Mouse (Mus musculus) gastrocnemius, postnatal 14 days (tissue): ENCODE measurements around the gene Hoxb9. TPM values are rescaled to one million over a fixed set of nuclear protein-coding genes. Genes with fewer than 3 reads are reported as not detected.
A peak's percentile ranks its signal among the peaks of the same experiment; 100 is the strongest.

ENCODE experiments used
- DNase-seq: peaks from one replicate; pipeline ENCODE4 v3.0.0; 2021; ENCODE audit warnings: mixed read lengths
- intact Hi-C: fragments of 180-260 bp; cut with DNase I; formaldehyde crosslinking; loops from one replicate; pipeline ENCODE4 v1.15.1; 2025; ENCODE audit warnings: low total_unique reads
- total RNA-seq, 2 experiments: library from RNA; stranded (reverse); gene quantifications; 2 replicates each; pipeline ENCODE4 v1.2.3; 2021

Gene Hoxb9
- total RNA-seq, 2 experiments from 2014 or later, result 0.49 to 0.59 TPM

GRCm38 (mm10) chr11:96264390-96265020 is 6.8 kb upstream of the Hoxb9 start:
- no peak for DNase-seq
- intact Hi-C loops, result no loop called here

DNA sequence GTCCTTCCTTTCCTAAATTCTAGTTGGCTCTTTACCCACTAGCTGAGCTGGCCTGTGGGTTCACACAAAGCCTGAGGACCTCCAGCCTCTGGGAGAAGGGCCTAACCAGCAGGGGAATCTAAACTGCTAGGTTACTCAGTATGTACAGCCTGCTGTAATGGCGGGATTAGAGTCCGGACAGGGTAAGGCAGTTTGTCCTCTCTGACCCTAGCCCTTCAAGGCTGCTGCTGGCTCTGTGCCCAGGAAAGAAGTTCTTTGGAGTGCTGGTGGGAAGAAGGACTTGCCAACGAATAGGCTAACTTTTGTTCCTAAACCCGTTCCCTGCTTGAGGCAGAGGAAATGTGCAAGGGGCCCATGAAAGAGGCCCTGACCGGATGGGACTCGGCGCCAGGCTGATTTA is 5.3 kb upstream of the Hoxb9 start:
- intact Hi-C loops, result no loop called here
- DNase-seq, result no peak

- no peak for DNase-seq
- intact Hi-C loops, result no loop called here
These were observed 4.0 kb upstream of the Hoxb9 start for GRCm38 (mm10) chr11:96267021-96267920.

GRCm38 (mm10) chr11:96268031-96268745 is 3.1 kb upstream of the Hoxb9 start:
- no peak for DNase-seq
- intact Hi-C loops, result no loop called here

DNA sequence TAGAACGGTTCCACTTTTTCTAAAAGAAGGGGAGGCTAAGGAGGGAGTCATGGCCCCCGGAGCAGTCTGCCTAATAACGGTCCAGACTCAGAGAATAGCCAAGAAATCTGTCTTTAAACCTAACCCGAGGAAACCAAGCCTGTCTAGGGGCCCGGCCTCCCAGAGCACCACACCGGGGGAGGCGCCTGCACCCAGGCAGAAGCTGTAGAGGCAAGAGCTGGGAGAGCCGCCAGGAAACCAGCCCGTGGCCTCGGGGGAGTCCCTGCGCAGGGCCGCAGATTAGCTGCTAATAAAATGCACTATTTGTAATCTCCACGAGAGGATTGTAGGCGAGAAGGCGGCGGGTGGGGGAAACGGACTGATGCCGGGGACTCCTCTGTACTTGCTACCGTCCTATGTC is 1.4 kb upstream of the Hoxb9 start:
- intact Hi-C loops, result loop anchor here (10.0 kb wide), 1 partner anchor 285 kb away; no protein-coding TSS in a partner anchor
- DNase-seq, result no peak

DNA sequence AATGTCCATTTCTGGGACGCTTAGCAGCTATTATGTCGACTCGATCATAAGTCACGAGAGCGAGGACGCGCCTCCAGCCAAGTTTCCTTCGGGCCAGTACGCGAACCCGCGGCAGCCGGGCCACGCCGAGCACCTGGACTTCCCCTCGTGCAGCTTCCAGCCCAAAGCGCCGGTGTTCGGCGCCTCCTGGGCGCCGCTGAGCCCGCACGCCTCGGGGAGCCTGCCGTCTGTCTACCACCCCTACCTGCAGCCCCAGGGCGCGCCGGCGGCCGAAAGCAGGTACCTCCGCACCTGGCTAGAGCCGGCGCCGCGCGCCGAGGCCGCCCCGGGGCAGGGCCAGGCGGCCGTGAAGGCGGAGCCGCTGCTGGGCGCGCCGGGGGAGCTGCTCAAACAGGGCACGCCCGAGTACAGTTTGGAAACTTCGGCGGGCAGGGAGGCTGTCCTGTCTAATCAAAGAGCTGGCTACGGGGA is 319 bp downstream of the Hoxb9 start:
- DNase-seq, result no peak
- intact Hi-C loops, result loop anchor here (10.0 kb wide), 1 partner anchor 283 kb away; no protein-coding TSS in a partner anchor

DNA sequence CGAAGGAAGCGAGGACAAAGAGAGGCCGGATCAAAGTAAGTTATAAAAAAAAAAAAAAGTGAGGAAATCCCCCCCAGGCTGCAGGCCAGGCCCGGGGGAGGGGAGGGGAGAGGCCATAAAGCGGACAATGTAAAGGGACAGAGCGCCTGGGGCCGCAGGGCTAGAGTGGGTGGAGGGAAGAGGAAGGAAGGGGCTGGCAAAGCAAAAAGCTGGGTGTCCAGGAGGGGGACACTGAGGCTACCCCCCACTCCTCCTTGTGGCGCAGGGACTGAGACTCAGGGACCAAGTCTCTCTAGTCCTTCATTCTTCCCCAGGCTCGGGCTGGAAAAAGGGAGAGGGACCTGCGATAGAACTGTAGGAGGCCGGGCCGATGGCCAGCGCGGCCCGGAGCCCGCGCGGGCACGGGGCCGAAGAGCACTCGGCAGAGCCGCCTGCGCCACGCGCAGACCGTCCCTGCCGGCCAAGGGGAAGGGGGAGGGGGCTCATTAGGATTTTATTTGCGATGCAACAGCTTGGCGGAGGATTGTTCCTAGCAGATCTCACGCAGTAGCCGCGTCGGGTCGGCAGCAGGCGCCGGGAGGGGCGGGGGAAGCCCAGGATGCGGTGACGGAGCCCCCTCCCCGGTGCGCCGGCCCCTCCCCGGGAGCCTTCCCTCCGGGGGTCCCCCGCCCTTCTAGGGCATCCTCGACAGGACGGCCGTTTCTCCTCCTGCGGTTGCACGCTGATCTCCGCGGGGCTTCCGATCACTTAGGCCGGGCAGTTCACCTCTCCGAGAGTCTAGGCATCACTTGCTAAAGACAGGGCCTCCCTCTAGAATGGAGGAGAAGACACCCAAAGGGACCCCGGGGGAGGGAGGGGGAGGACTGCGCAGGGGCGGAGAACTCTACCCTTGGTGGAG is 1.0 kb downstream of the Hoxb9 start:
- DNase-seq, result no peak
- intact Hi-C loops, result loop anchor here (10.0 kb wide), 1 partner anchor 283 kb away; no protein-coding TSS in a partner anchor

DNA sequence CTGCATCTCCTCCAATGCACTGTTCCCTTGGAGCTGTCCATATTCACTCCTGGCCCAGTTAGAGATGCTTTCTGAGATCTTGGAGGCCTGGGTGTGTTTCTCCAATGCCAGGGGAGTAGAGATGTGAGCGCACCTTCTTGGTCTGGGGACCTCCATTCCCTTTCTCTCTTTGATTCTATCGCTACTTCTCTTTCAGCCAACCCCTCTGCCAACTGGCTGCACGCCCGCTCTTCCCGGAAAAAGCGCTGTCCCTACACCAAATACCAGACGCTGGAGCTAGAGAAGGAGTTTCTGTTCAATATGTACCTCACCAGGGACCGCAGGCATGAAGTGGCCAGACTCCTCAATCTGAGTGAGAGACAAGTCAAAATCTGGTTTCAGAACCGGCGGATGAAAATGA is 3.2 kb downstream of the Hoxb9 start:
- no peak for DNase-seq
- intact Hi-C loops, result loop anchor here (10.0 kb wide), 1 partner anchor 280 kb away; no protein-coding TSS in a partner anchor

DNA sequence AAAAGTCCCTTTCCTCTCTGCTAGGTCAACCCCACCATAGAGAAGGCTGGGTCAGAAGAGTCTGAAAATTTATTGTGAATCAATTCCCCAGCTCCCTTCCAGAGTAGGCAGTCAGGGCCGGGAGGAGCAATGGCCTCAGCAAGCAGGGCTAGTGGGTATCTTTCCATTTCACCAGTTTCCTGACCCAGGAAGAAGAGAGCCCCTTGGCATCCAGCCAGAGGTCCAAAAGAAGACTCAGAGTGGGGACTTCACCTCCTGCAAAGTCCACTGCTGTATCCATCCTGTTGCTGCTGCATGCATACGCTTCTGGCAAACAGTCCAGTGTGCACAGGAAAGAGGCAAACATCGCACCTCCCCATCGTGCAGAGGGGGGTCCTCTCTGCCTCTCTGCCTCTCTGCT is 4.6 kb downstream of the Hoxb9 start:
- intact Hi-C loops, result loop anchor here (10.0 kb wide), 1 partner anchor 279 kb away; no protein-coding TSS in a partner anchor
- no peak for DNase-seq

DNA sequence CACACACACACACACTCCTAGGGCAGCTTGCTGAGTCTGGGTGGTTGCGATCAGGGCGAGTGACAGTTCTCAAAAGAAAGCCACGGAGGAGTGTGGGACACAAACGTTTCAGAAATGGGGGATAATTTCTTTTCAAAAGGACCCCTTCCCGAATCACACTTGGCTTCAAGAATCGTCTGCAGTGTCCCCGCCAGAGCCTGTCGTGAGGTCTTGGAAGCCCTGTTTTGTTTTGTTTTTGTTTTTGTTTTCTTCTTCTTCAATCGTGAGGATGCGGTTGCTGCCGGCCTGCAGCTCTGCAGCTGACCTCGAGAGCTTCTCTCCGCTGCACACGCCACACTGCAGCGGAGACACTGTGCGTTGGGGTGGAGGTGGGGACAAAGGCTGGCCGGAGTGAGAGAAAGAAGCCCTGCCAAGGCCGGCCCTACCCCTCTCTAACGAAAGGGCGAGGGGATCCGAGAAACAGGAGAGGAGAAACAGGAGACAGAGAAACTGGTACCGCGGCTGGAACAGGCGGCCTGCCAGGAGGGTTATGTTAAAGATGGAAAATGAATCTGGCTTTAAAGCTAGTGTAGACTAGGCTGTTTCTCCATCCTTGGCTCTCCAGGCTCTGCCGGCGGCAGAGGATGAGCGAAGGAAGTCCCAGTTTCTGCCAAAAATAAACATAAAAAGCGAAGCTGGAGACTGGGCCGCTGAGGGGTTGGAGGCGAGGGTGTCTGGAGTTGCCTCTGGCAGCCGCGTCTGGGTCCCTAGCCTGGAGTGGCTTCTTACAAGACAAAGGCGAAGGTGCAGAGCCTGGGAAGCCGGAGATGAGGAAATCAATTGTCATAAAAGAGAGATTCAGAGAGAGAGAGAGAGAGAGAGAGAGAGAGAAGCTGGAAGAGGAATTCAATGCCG is 6.1 kb downstream of the Hoxb9 start:
- intact Hi-C loops, result loop anchor here (2.0 to 10.0 kb wide), 2 partner anchors 277 to 343 kb away; no protein-coding TSS in a partner anchor
- DNase-seq, result no peak

DNA sequence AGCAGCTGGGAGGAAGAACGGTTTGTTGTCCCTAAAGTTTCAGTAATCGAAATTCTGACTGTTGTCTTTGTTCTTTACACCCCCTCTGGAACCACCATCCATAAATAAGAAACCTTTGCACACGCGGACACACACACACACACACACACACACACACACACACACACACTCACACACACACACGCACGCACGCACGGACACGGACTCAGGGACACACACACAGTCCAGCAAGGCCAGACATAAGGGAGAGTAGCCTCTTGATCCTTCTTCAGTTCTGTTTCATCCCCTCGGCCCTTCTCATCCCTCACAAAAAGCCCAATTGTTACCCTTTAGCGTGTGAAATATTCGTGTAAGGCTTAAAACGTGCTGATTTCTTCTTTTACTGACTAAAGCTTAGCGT is 7.1 kb downstream of the Hoxb9 start:
- intact Hi-C loops, result loop anchor here (2.0 to 10.0 kb wide), 2 partner anchors 276 to 342 kb away; no protein-coding TSS in a partner anchor
- DNase-seq, result no peak

- peak; percentile 75 for DNase-seq
- intact Hi-C loops, result loop anchor here (2.0 to 10.0 kb wide), 2 partner anchors 276 to 342 kb away; no protein-coding TSS in a partner anchor
These were observed 7.5 kb downstream of the Hoxb9 start for GRCm38 (mm10) chr11:96278773-96279172.

DNA sequence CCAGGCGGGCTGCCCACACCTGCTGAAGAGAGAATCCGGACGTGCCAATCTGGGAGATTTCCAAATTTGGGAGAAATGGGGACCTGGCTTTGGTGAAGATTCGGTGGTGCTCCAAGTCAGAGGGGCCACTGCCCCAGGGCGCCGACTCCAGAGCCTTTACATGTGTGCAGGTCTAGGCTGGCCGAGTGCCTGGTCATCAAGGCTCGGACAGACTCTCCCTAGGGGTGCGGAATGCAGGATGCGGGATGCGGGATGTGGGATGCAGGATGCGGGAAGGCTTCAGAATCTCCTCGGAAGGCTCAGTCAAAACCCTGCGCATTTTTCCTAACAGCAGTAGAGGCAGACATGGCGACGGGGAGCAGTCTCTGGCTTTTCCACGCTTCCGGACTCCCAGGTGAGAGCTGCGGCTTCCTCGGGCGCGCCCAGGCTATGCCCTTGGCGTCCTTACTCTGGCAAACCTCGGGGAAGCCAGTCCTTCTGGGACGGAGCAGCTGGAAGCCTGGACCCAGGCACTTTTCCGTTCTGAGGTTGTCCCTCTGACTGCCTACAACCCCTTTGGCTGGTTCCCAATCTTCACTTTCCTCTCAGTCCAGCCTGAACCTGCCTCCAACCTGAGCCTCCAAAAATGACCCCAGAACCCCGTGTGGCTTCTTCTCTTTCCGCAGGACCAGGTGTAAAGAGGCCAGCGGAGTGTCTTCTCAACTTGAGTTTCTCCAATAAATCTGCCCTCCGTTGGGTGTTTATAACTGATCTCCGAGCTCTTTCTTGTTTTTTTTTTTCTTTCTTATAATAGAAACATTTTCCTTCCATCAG is 8.4 kb downstream of the Hoxb9 start:
- DNase-seq, result no peak
- intact Hi-C loops, result loop anchor here (2.0 to 10.0 kb wide), 3 partner anchors 275 to 583 kb away; no protein-coding TSS in a partner anchor

DNA sequence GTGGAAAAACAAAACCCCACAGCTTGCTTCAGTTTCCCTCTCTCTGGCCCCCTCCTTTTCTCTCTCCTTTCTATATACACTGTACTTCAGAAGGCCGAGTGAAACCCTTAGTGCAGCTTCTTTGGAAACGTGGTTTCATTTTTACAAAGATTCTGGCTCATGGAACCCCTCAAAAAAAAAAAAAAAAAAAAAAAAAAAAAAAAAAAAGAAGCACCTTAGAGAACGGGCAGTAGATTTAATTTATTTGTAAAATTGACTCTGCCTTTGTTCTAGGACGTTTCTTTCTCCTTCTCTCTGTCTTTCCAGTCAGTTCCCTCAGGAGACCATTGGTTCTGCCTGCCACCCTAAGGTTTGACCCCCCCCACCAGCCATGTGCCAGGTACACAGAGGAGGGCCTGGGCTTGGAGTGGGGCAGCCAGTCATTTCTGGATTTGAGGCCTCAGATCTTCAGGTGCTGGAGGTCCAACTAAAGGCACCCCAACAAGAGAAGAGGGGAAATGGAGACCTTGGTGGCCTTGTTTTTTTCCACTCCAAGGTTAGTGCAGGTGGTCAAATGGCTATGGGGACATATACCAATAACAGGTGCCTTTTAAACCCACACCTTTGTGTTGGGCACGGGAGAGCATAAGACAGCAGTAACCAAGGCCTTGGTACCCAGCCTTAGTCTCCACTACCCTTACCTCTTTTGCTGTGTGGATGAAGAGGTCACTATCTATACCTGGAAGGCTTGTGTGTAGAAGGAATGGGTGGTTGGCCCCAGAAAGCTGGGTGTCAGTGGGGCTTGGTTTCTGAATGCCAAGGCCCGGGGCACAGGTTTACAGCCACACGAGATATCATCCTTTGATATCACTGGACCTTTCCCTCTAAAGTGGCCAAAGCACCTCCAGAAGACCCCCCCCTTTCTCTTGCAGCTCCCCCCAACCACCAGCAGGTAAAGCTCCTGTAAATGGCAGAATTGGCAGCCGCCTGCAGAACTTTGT is 9.4 kb downstream of the Hoxb9 start:
- DNase-seq, result no peak
- intact Hi-C loops, result loop anchor here (5.0 kb wide), 1 partner anchor 582 kb away; no protein-coding TSS in a partner anchor

- no peak for DNase-seq
- intact Hi-C loops, result loop anchor here (5.0 kb wide), 1 partner anchor 581 kb away; no protein-coding TSS in a partner anchor
These were observed 10.1 kb downstream of the Hoxb9 start for GRCm38 (mm10) chr11:96281396-96281795.
